Mouse (Mus musculus) lung, postnatal 0 days (tissue): ENCODE data around the gene Supt3.

ENCODE experiments used
- CTCF ChIP-seq: IDR thresholded peaks from 2 replicates; pipeline ENCODE4 v1.5.1; 2016; ENCODE audit warnings: antibody characterized with exemption, mild to moderate bottlenecking
- EP300 ChIP-seq: IDR thresholded peaks from 2 replicates; pipeline ENCODE4 v1.6.1; 2016; ENCODE audit warnings: antibody characterized with exemption, mild to moderate bottlenecking, control low read depth

- TF ChIP-seq CTCF = no peak
- TF ChIP-seq EP300 = no peak
Observed at GRCm38 (mm10) chr17:45028441-45028840, 251.5 kb downstream of the Supt3 start.
